Mouse (Mus musculus): ENCODE measurements around the gene Thbs2. TPM values are rescaled to one million over a fixed set of nuclear protein-coding genes. Genes with fewer than 3 reads are reported as not detected.

Thbs2 gene
- total RNA-seq, 2 experiments from 2014 or later, result 4.2 to 4.6 TPM

DNA sequence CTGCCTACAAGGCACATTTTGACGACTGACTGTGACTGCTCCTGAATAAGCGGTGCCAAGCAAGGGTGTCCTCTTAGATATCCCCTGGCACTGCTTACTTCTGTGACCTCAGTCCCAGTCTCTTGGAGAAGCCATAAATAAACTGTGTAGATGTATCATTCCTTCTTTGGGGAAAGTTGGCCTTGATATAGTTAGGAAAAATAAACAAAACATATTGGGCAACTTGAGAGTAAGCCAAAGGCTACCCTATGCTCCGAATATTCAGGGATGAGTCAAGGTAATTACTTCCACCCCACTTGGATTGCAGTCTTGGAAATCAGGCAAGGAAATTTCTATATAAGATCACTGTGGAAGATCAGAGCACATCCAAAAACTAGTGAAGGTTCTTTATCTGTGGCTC lies 74.0 kb downstream of the Thbs2 start:
- intact Hi-C loops (cut with DNase I), result no loop called here
- no peak overlapping the region for H3K4me3 ChIP-seq
- DNase-seq (ENCODE audit: extremely low spot score in 1 of 2, low spot score in 2 of 2), result no peak
- H3K27ac ChIP-seq, result no peak overlapping the region
- no peak for TF ChIP-seq CTCF (IDR thresholded peaks at IDR 0.05)

DNA sequence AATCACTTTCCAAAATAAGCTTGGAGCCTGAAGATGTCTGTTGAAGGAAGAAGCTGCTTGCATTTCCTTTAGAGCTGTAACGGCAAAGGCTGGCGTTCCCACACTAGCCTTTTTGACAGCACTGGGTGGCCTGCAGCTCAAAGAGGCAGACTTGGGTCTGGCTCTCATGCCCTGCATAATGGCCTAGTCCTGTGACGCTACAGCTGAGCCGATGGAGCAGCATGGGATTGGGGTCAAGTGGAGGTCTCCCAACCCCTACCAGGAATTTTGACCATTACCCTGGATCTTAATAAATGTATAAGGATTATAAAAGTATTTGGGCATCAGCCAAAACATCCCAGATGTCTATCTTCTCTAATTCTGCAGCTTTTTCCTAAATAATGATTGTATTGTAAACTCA lies 75.0 kb downstream of the Thbs2 start:
- no peak for TF ChIP-seq CTCF (IDR thresholded peaks at IDR 0.05)
- no peak for DNase-seq (ENCODE audit: extremely low spot score in 1 of 2, low spot score in 2 of 2)
- intact Hi-C loops (cut with DNase I), result no loop called here
- Histone ChIP-seq H3K27ac (no peak overlapping the region), H3K4me3 (no peak overlapping the region)

Other genes starting within 250 kb of the Thbs2 start
- gene Wdr27, start 248.9 kb upstream of the Thbs2 start, total RNA-seq (2021), result 1 to 10 TPM; 2.7 to 3.6 TPM
- gene 1600012H06Rik, start 248.9 kb upstream of the Thbs2 start, total RNA-seq (2021), result 10 to 100 TPM; 13.9 to 16.4 TPM

Data from left cerebral cortex, adult 2 months (tissue).